Comparison of ENCODE assay signal across 17 mouse cellular contexts in genomic region chr2:167939632-167940399, GRCm38 (mm10). TPM values are rescaled to one million over a fixed set of nuclear protein-coding genes. Genes with fewer than 3 reads are reported as not detected.
A peak's percentile ranks its signal among the peaks of the same experiment; 100 is the strongest.
DNase-seq lines count a peak whose midpoint lies in the region; ATAC-seq and TF ChIP-seq lines count a peak whose summit lies in the region.
"Had no signal": no experiment of that assay in that cellular context is flagged by ENCODE, and none has a peak within 500 bp of the region (broad histone marks: within the 10 kb centered on the region; RNA-seq: fewer than 3 reads in every experiment).

No protein-coding gene starts in this region.

- no peaks in the 10 kb centered on the region for H3K36me3 ChIP-seq in heart, postnatal 0 days (replicated peaks; ENCODE audit: control insufficient read depth, insufficient read depth, low read length)
- peaks cover 4% of the 10 kb centered on the region; the same call in 1 of the 2 replicates for H3K36me3 ChIP-seq in midbrain, embryonic 13.5 days
- no peaks in the 10 kb centered on the region; the same call in none of the 2 replicates for H3K36me3 ChIP-seq in midbrain, postnatal 0 days (ENCODE audit: insufficient read depth, low read length)
- H3K36me3 ChIP-seq in limb, embryonic 12.5 days, result no peaks in the 10 kb centered on the region

- H3K9me3 ChIP-seq in heart, postnatal 0 days (replicated peaks; ENCODE audit: control insufficient read depth, low read length), result no peaks in the 10 kb centered on the region
- H3K9me3 ChIP-seq in midbrain, embryonic 13.5 days, result no peaks in the 10 kb centered on the region
- no peaks in the 10 kb centered on the region for H3K9me3 ChIP-seq in midbrain, postnatal 0 days (ENCODE audit: low read length)
- H3K9me3 ChIP-seq in limb, embryonic 12.5 days, result no peaks in the 10 kb centered on the region

- no peak for ATAC-seq in heart, postnatal 0 days (ENCODE audit: insufficient read depth, low read depth)
- no peak for ATAC-seq in midbrain, embryonic 13.5 days
- no peak for ATAC-seq in midbrain, postnatal 0 days (ENCODE audit: low FRiP score)
- no peak for ATAC-seq in limb, embryonic 12.5 days (ENCODE audit: insufficient number of reproducible peaks, insufficient read depth, low FRiP score, low TSS enrichment, low read depth)
- ATAC-seq: hindbrain, postnatal 0 days had no signal

- H3K9ac ChIP-seq in heart, postnatal 0 days (replicated peaks; ENCODE audit: low read depth, low read length), result 0 out of 2 replicates have a peak overlapping the region, but pooled peaks have one; percentile 8
- peak overlapping the region; percentile 5; the same call in 1 of the 2 replicates for H3K9ac ChIP-seq in midbrain, embryonic 13.5 days (replicated peaks)
- no peak overlapping the region for H3K9ac ChIP-seq in midbrain, postnatal 0 days (replicated peaks; ENCODE audit: low read length, poor library complexity, severe bottlenecking)
- no peak overlapping the region for H3K9ac ChIP-seq in limb, embryonic 12.5 days (replicated peaks)

- TF ChIP-seq EP300 in heart, postnatal 0 days (IDR thresholded peaks at IDR 0.05; ENCODE audit: low read depth), result no peak

- no peak overlapping the region for H3K4me3 ChIP-seq in heart, postnatal 0 days (ENCODE audit: low read depth, low read length)
- no peak overlapping the region for H3K4me3 ChIP-seq in midbrain, embryonic 13.5 days (replicated peaks)
- H3K4me3 ChIP-seq in midbrain, postnatal 0 days (ENCODE audit: low read depth, low read length), result no peak overlapping the region
- no peak overlapping the region for H3K4me3 ChIP-seq in limb, embryonic 12.5 days (replicated peaks)
- H3K4me3 ChIP-seq: layer of hippocampus, adult 2 months had no signal

- no peak for TF ChIP-seq CTCF in heart, postnatal 0 days (IDR thresholded peaks at IDR 0.05; ENCODE audit: low read depth)
- TF ChIP-seq CTCF in midbrain, postnatal 0 days (IDR thresholded peaks at IDR 0.05), result no peak

- no peak for DNase-seq in heart, postnatal 0 days (ENCODE audit: low spot score)
- no peak for DNase-seq in heart, postnatal 4 days
- DNase-seq in midbrain, postnatal 0 days (ENCODE audit: low spot score), result no peak
- peak; percentile 36 for DNase-seq in Muller cell, postnatal 12 days (ENCODE audit: inconsistent ontology term)
- no peak for DNase-seq in layer of hippocampus, adult 8-10 months (ENCODE audit: low spot score in 2 of 2)
- DNase-seq in right cerebral cortex, adult 18-20 months, result no peak
- DNase-seq: adrenal gland, postnatal 14 days; cerebellum, adult 9-10 months; gastrocnemius, postnatal 25 days; kidney, adult 9 months; thymus, postnatal 4 days had no signal

- 27% methylated on average over 11 of the region's 11 CpGs for whole genome bisulfite sequencing in heart, postnatal 0 days
- 56% methylated on average over 11 of the region's 11 CpGs for WGBS in midbrain, embryonic 13.5 days
- WGBS in midbrain, postnatal 0 days, result 55% methylated on average over 11 of the region's 11 CpGs
- WGBS in limb, embryonic 12.5 days, result 49% methylated on average over 11 of the region's 11 CpGs

- H3K4me1 ChIP-seq in heart, postnatal 0 days (ENCODE audit: control insufficient read depth, insufficient read depth), result peaks cover 75% of the 10 kb centered on the region
- H3K4me1 ChIP-seq in midbrain, embryonic 13.5 days (replicated peaks), result peaks cover 89% of the 10 kb centered on the region
- H3K4me1 ChIP-seq in midbrain, postnatal 0 days (ENCODE audit: insufficient read depth, low read length), result peaks cover 24% of the 10 kb centered on the region; the same call in 1 of the 2 replicates
- peaks cover 52% of the 10 kb centered on the region for H3K4me1 ChIP-seq in limb, embryonic 12.5 days (replicated peaks)

- H3K4me2 ChIP-seq in heart, postnatal 0 days (ENCODE audit: low read depth, low read length), result no peak overlapping the region
- no peak overlapping the region for H3K4me2 ChIP-seq in midbrain, embryonic 13.5 days (replicated peaks)
- no peak overlapping the region for H3K4me2 ChIP-seq in midbrain, postnatal 0 days (ENCODE audit: low read depth, low read length, poor library complexity, severe bottlenecking)
- H3K4me2 ChIP-seq in limb, embryonic 12.5 days, result no peak overlapping the region
- H3K4me2 ChIP-seq: liver, embryonic 11.5 days had no signal

- no peaks in the 10 kb centered on the region for H3K27me3 ChIP-seq in heart, postnatal 0 days (ENCODE audit: control insufficient read depth, insufficient read depth, low read length)
- no peaks in the 10 kb centered on the region for H3K27me3 ChIP-seq in midbrain, embryonic 13.5 days
- H3K27me3 ChIP-seq in midbrain, postnatal 0 days (ENCODE audit: insufficient read depth, low read length), result no peaks in the 10 kb centered on the region
- H3K27me3 ChIP-seq in limb, embryonic 12.5 days, result no peaks in the 10 kb centered on the region

- peak overlapping the region; percentile 36; the same call in 1 of the 2 replicates for H3K27ac ChIP-seq in heart, postnatal 0 days (ENCODE audit: low read depth)
- H3K27ac ChIP-seq in midbrain, embryonic 13.5 days, result no peak overlapping the region
- no peak overlapping the region for H3K27ac ChIP-seq in midbrain, postnatal 0 days (ENCODE audit: low read depth, low read length)
- peak overlapping the region; percentile 7; the same call in 1 of the 2 replicates for H3K27ac ChIP-seq in limb, embryonic 12.5 days
- H3K27ac ChIP-seq: hindbrain, postnatal 0 days; layer of hippocampus, adult 2 months; macrophage had no signal

RNA-seq across cellular contexts. Expression of gene Ptpn1, which starts 8.0 kb away (rescaled TPM):
- total RNA-seq in heart, postnatal 0 days (2014; rRNA removed; ENCODE audit: low replicate concordance), result 22.0 and 28.8 TPM in 2 replicates
- polyA plus RNA-seq in heart, postnatal 0 days (2015; fragmentation: Nextera tagmentation; extraction: Ambion mirVana), result 36.5 and 37.9 TPM in 2 replicates
- 10 to 100 TPM; 37.7 to 38.1 TPM for total RNA-seq in heart, postnatal 4 days (2021)
- 102 and 105 TPM in 2 replicates for polyA plus RNA-seq in midbrain, embryonic 13.5 days (2015; fragmentation: Nextera tagmentation; extraction: Ambion mirVana)
- total RNA-seq in midbrain, postnatal 0 days (2014; rRNA removed), result 36.8 and 42.7 TPM in 2 replicates
- polyA plus RNA-seq in midbrain, postnatal 0 days (2015; fragmentation: Nextera tagmentation; extraction: Ambion mirVana), result 54.3 and 59.1 TPM in 2 replicates
- polyA plus RNA-seq in limb, embryonic 12.5 days (2016; fragmentation: Nextera tagmentation; extraction: Ambion mirVana), result 51.7 and 60.1 TPM in 2 replicates
- total RNA-seq in layer of hippocampus, adult 8-10 months (2022), result 10 to 100 TPM; 56.2 to 59.7 (median 58.3) TPM

Comparison
In these comparisons a context has a peak if more than half of its experiments do, and no peak if none do; other contexts are left out.
1. H3K9ac ChIP-seq: peak in heart, postnatal 0 days (single experiment) and midbrain, embryonic 13.5 days (single experiment); none in midbrain, postnatal 0 days (single experiment) and limb, embryonic 12.5 days (single experiment).
2. H3K27ac ChIP-seq: peak in heart, postnatal 0 days (single experiment) and limb, embryonic 12.5 days (single experiment); none in midbrain, embryonic 13.5 days (single experiment) and midbrain, postnatal 0 days (single experiment).